Mouse (Mus musculus) embryonic fibroblast, embryonic 13.5 days (primary cell): Measurements from ENCODE around the gene Mrm2.

Experiments
- CTCF ChIP-seq: IDR thresholded peaks from 2 replicates; pipeline ENCODE4 v1.5.1; 2011; ENCODE audit warnings: mild to moderate bottlenecking, control low read depth, low read length, moderate library complexity, borderline replicate concordance; ENCODE audit not compliant: insufficient read depth
- POLR2A ChIP-seq: IDR thresholded peaks from 2 replicates; pipeline ENCODE4 v1.6.1; 2011; ENCODE audit warnings: low read depth, mild to moderate bottlenecking, control low read depth, low read length, moderate library complexity

GRCm38 (mm10) chr5:140331615-140332512 lies at the start of gene Mrm2:
- TF ChIP-seq POLR2A (peak; percentile 94), CTCF (peak; percentile 75)
